Mouse (Mus musculus) monocyte, adult 59 days (primary cell): ENCODE data around the gene Dph6. TPM values are rescaled to one million over a fixed set of nuclear protein-coding genes. Genes with fewer than 3 reads are reported as not detected.

Experiments
- total RNA-seq, 2 experiments: library from RNA; stranded (reverse); gene quantifications; one replicate each; pipeline ENCODE4 v1.2.4; 2023

Gene Dph6
- total RNA-seq, result 1 to 10 TPM; 5.4 to 6.0 TPM

GRCm38 (mm10) chr2:114654365-114655239 lies at the start of gene Dph6:
TSS of gene Dph6 (minus strand) at chr2:114654964.

